Mouse (Mus musculus): ENCODE results near the gene Jmjd6.
"Not testable (repeated sequence)": the region's sequence is repeated elsewhere in the genome, so short reads cannot be mapped to it uniquely, and the experiment has no call there.

Gene Jmjd6

GRCm38 (mm10) chr11:116823885-116824284 is 19.4 kb downstream of the Jmjd6 start:
- DNase-seq (ENCODE audit: low read depth, low spot score): not testable (repeated sequence)

DNA sequence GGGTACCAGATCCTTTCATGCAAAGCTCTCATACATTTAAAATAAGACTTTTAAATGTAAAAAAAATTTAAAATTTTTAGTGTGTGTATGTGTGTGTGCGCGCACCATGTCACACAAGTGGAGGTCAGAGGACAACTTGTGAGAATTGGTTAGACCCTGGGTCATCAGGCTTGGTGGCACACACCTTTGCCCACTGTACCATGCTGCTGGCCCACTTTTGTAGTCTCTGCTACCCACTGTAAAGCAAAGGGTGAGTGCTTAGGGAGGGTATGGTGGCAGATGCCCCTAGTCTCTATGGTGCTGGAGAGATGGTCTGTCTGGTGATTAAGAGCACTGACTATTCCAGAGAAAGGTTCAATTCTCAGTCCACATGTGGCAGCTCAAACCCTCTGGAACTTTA is 20.0 kb downstream of the Jmjd6 start:
- DNase-seq (ENCODE audit: low read depth, low spot score): no peak

- no peak for DNase-seq (ENCODE audit: low read depth, low spot score)
Observed at GRCm38 (mm10) chr11:116822626-116823025, 20.6 kb downstream of the Jmjd6 start.

GRCm38 (mm10) chr11:116822215-116822614 is 21.0 kb downstream of the Jmjd6 start:
- DNase-seq (ENCODE audit: low read depth, low spot score): no peak

GRCm38 (mm10) chr11:116821057-116821940 is 21.9 kb downstream of the Jmjd6 start:
- DNase-seq (ENCODE audit: low read depth, low spot score): no peak

- DNase-seq (ENCODE audit: low read depth, low spot score): no peak
Observed at GRCm38 (mm10) chr11:116819932-116820593, 23.2 kb downstream of the Jmjd6 start.

GRCm38 (mm10) chr11:116818722-116819121 is 24.5 kb downstream of the Jmjd6 start:
- no peak for DNase-seq (ENCODE audit: low read depth, low spot score)

GRCm38 (mm10) chr11:116817567-116817966 is 25.7 kb downstream of the Jmjd6 start:
- no peak for DNase-seq (ENCODE audit: low read depth, low spot score)

- DNase-seq (ENCODE audit: low read depth, low spot score): no peak
Observed at GRCm38 (mm10) chr11:116816769-116817168, 26.5 kb downstream of the Jmjd6 start.

- no peak for DNase-seq (ENCODE audit: low read depth, low spot score)
Observed at GRCm38 (mm10) chr11:116814884-116815415, 28.3 kb downstream of the Jmjd6 start.

DNA sequence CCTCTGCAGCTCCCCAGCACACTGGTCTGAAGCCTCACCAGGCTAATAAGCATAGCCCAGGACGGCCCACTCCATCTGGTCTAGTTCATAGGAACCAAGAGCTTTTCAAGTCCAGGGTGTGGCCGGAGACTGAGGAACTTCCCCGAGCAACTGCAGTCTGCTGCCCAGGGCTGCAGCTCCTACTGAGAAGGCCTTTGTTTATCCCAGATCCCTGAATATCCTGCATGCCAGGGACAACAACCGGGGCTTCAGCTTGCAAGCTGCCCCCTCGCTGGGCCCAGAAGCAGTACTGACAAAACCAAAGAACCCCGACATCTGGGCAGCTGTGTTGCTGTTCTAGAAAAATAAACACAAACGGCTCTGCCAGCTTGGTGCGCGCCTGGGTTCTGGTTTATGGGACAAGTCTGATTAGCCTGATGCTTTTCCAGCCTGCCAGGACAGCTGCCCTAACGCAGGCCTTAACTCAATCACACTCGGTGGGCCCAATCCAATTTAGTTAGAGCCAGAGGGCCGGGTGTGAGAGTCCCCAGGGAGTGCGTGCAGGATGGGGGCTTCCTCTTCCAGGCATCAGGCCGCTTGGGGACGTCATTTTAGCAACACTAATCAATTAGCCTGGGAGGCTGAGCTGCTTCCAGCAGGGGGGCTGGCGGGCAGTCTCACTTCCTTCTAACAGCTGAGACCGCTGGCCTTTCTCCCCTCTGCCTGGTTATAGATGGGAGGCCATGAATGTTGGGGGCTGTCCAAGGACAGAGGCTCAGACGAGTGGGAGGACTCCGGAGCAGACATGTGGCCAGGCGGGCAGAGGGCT is 29.0 kb downstream of the Jmjd6 start:
- no peak for DNase-seq (ENCODE audit: low read depth, low spot score)

DNA sequence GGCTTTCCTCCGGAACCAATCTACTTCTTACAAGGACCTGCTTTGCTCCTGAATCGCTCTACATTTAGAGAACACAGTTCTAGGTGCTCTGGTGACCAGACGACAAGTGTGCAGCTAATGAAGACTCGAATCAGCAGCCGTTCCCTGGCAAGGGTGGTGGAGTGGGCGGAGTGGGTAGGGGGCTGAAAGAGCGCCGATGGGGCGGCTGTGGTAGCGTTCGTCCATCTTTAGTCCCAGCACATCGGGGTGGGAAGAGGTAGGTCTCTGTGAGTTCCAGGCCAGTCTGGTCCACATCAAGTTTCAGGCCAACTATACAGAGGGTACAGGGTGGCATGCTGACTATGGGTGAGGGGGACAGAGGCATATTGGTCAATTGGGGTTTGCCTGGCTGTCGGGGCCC is 29.6 kb downstream of the Jmjd6 start:
- DNase-seq (ENCODE audit: low read depth, low spot score): no peak

DNA sequence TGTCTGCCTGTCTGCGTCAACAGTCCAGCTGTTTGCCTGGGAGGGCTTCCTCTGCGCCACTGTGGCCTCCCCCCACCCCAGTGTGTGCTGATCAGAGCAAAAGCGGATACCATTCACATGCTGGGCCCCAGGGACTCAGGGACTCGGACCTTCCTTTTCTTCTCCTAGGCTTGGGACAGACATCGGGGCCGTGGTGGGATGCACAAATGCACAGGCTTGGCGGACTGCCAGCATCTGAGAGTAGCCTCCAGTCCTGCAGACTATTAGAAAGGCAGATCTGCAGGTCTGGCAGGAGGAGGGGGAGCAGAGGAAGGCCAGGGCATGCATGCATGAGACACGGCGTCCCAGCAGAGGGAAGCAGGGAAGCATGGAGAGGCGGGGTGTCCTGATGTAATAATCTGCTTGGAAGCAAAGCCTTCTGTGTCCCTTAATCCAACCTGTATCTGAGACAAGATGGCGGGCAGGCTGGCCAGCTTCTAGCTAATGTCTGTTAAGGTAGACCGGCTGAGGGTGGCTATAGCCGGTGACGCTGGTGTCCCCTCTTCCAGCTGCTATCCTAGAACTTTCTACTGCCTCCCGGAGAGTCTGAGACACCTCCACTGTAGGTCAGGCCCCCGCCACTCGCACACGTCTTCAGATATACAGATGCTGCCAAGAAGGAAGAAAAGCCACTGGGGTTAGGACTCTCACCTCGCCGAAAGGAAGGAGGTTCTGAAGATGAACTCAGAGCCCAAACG is 30.3 kb downstream of the Jmjd6 start:
- no peak for DNase-seq (ENCODE audit: low read depth, low spot score)

GRCm38 (mm10) chr11:116810983-116811901 is 32.0 kb downstream of the Jmjd6 start:
- peak; percentile 82 for DNase-seq (ENCODE audit: low read depth, low spot score)

- DNase-seq (ENCODE audit: low read depth, low spot score): no peak
Observed at GRCm38 (mm10) chr11:116810528-116810927, 32.7 kb downstream of the Jmjd6 start.

GRCm38 (mm10) chr11:116809520-116809919 is 33.7 kb downstream of the Jmjd6 start:
- DNase-seq (ENCODE audit: low read depth, low spot score): no peak

DNA sequence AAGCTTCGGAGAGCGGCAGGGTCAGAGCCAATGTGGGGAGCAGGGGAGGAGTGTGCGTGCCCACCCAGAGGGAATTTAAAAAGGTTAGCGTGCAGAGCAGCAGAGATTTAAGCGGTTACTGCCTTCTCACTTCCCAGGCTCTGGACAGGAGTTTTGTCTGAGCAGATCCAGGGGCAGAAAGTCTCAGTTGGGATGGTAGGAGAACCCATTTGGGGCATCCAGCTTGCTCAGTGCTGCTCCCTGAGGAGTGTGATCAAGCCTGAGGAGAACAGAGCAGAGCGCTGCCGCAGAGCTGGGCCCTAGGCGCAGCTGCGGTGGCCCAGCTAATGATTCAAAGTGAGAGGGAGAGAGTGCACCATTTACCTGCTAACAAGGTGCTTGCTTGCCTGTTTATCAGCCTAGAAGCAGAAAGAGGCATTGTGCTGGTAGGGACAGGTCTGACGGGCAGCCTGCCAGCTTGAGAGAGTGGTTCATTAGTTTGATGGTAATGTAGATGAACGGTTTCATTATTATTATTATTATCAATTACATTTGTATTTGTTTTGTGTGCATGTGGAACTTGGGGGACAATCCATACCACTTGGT is 34.3 kb downstream of the Jmjd6 start:
- peak; percentile 22 for DNase-seq (ENCODE audit: low read depth, low spot score)

DNA sequence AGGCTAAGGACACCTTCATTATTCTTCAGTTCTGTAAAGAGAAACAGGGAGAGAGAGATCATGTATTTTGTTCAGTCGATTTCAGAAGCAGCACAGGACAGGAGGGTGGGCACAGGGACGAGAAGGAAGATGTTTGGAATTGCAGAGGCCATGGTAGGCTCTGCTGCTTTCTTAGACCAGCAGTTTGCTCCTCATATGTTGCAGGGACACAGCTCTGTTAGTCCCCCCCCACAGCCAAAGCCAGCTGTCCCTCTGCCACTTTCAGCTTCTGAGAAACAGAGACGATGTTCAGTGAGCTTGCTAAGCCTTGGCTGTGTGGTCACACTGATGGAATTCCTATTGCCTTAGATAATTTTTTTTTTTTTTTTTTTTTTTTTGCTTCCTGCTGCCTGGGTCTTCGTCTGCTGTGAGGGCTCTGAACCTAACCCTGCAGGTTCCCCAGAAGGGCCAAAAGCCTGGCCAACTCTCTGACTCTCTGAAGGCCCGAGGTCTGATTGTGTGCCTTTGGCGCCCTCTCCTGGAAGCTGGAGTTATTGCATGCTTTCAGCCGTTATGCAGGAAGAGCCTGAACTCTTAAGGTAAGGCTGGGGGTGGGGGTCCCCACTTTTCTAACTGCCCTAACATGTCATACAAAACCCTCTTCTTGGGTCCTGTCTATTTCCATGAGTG is 35.2 kb downstream of the Jmjd6 start:
- DNase-seq (ENCODE audit: low read depth, low spot score): peak; percentile 83

DNA sequence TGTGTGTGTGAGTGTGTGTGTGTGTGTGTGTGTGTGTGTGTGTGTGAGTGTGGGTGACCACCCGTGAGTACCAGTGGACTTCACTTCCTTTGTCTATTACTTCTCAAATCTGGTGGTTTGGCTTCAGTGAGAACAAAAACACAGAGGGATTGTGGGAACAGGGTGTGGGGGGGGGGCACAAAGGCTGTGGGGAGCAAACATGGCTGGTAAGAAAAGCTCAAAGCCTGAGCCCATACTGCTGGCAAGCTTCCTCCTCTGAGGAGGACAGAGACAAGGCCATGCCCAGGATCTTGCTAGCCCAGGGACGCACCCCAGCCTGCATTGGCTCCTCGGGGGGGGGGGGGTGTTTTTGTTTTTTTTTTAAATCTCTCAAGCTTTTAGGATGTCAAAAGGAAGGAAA is 35.7 kb downstream of the Jmjd6 start:
- no peak for DNase-seq (ENCODE audit: low read depth, low spot score)
